Mouse (Mus musculus) lung, postnatal 10 days (tissue): ENCODE results near the gene Marveld1.

Experiments
- DNase-seq: peaks from one replicate; pipeline ENCODE4 v3.0.0; 2021

Gene Marveld1

GRCm38 (mm10) chr19:42179356-42179755 is 32.2 kb downstream of the Marveld1 start:
- peak; percentile 64 for DNase-seq

- DNase-seq: no peak
Measured at GRCm38 (mm10) chr19:42182673-42183072, 35.5 kb downstream of the Marveld1 start.

DNA sequence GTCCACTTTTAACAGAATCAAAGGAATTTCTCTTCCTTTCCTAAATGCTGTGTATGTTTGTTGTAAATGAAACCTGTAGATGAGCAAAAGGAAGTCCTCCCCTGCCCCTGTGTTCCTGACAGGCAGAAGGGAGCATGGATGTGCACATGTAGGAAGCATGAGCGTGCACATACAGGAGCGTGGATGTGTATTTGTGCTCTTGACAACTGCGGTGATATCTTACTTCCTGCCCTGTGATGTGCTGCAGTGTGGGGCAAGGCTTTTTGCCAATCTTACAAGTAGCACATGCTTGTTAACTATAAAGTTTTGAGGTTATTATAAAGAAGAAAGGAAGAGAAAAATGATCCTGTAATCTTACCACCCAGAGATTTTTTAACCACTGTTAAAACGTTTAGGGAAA is 42.5 kb downstream of the Marveld1 start:
- no peak for DNase-seq

DNA sequence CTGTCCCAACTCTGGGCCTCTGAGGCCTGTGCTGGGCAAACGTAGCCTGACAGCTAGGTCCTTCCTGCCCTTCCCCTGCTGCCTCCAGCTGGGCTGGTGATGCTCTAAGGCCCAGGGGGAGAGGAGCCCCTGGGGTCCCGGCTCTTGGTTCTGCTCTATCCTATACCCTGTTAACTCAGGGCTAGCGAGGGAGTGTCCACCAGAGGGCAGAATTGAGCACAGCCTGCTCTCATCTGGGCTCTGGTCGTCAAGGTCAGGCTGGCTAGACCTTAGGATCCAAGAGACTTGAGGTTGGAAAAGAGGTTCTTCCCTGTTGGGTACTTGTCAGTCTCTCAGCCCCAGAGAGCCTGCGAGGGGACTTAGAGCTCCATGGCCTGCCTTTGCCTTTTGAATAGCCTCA is 43.3 kb downstream of the Marveld1 start:
- DNase-seq: peak; percentile 63

- peak; percentile 38 for DNase-seq
Measured at GRCm38 (mm10) chr19:42193311-42193710, 46.1 kb downstream of the Marveld1 start.

GRCm38 (mm10) chr19:42196378-42196777 is 49.2 kb downstream of the Marveld1 start:
- no peak for DNase-seq

DNA sequence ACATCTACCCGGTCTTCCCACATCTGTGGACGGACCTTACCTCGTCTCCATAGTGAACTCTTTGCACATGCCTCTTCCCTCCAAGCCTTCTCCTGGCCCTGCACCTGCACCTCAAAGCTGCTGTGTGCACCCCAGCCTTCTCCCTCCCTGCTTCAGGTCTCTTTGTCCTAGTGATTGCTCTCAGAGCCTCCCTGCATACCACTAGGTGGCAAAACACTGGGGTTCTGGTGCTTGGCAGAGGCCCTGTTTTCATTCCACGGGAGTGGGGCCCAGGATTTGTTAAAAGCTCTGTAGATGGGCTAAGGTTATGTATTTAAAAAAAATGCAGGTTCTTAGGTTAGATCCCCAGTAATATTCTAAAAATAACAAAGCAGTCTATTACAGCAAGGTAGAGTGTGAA is 49.9 kb downstream of the Marveld1 start:
- DNase-seq: no peak

DNA sequence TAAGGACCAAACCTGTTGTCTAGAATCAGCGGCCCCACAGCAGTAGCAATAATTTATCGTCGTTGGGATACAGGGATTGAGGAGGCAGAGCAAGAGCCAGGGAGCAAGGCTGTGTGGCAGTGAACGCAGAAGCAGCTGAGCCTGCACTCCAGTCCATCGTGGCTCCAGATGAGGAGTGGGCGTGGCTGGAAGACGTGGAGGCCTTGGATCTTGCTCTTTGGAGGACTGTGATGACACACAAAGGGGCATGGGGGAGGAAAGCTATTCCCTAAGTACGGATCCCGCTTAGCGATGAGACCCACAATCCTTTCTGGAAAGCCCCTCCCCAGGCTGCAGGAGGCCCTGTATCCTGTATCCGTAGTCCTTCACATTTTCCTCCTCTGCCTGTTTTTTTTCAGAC is 50.8 kb downstream of the Marveld1 start:
- DNase-seq: peak; percentile 35
